Mouse (Mus musculus): ENCODE results near the gene Grin2a. TPM values are rescaled to one million over a fixed set of nuclear protein-coding genes. Genes with fewer than 3 reads are reported as not detected.

The Grin2a gene
- 0.01 TPM in 1 of 2 replicates, not detected in the other for polyA plus RNA-seq (2012; rRNA removed)

- no peak for DNase-seq (ENCODE audit: low read depth)
Observed at GRCm38 (mm10) chr16:9994951-9995813, at the start of gene Grin2a. Gene Grin2a, minus strand, starts transcription at chr16:9995560.

- no peak for DNase-seq (ENCODE audit: low read depth)
Observed at GRCm38 (mm10) chr16:10035582-10036215, 40.3 kb upstream of the Grin2a start.

DNA sequence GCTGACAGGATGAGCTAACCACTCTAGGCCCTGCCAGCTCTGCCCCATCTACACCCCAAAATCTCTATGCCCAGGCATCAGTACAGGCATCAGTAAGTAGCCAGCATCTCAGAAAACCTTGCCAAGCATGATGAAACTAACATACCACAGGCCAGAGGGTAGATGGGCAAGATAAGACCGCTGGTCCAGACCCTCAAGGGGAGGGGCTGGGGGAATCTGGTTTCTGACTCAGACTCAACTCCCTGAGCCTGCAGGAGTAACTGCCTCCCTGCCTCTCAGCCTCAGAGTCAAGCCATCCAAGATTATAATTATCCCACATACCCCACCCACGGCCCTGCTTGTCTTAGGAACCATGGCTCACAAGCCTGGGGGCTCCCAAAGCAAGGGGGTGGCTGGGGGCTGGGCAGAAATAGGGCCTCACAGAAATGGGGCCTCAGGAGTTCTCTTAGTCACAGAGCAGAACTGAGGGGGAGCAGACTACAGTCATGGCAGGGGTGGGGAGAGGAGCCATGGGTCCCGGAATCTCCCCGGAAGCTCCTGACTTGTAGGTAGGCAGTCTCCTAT is 38.1 kb upstream of the Grin2a start:
- DNase-seq (ENCODE audit: low read depth): no peak

GRCm38 (mm10) chr16:10031891-10032290 is 36.5 kb upstream of the Grin2a start:
- DNase-seq (ENCODE audit: low read depth): no peak

GRCm38 (mm10) chr16:10026741-10027140 is 31.4 kb upstream of the Grin2a start:
- DNase-seq (ENCODE audit: low read depth): no peak

GRCm38 (mm10) chr16:10009743-10010142 is 14.4 kb upstream of the Grin2a start:
- no peak for DNase-seq (ENCODE audit: low read depth)

DNA sequence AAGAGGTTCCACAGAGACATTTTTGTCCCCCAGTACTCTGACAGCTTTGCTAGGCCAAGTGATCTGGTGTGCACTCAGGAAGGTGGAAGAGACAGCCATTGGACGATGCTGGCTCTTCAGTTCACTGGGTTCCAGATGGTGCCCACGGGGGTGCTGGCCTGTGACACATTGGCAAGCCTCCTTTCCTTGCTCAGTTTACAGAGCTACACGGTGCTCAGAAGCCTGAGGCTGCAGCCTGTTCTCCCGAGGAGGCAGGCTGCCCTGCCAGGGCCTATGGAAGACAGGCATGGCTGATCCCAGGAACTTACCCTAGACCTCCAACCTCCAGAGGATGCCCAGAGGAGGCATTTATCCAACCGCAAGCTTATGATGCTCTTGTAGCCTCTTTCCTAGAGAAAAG is 10.2 kb upstream of the Grin2a start:
- no peak for DNase-seq (ENCODE audit: low read depth)

DNA sequence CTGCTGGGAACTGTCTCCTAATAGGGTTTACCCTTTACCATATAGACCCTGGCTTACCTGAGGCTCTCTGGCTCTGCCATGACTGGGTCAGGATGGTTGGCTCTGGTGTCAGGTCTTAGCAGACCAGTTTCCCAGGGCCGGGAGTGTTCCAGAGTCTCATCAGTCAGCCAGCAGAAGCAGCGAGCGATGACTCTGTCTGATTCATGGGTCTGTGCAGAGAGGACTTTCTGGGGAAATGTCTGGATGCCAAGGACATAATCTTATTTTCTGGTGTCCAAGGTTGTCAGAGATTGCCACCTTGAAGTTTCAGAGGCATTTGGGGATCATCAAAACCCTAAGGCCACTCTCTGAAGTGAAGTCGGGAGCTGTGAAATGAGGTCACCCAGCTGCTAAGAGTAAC is 8.7 kb upstream of the Grin2a start:
- no peak for DNase-seq (ENCODE audit: low read depth)

DNA sequence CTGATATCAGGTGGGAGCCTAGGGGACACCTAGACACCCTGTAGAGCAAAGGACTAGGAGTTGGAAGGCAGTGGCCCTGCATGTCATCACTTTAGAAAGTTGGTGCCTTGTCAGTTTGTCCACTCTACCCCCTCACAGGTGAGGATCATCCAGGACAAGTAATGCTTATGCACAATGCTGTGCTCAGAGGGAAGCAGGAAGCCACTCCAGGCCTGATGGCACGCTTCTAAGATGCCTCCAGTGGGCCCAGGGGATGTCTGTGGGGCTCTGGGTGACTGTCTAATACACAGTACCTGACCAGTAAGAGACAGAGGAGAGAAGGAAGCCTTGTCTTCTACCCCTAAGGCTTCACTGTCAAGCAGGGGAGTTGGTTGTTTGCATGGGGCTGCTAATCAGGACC is 7.6 kb upstream of the Grin2a start:
- DNase-seq (ENCODE audit: low read depth): no peak

DNA sequence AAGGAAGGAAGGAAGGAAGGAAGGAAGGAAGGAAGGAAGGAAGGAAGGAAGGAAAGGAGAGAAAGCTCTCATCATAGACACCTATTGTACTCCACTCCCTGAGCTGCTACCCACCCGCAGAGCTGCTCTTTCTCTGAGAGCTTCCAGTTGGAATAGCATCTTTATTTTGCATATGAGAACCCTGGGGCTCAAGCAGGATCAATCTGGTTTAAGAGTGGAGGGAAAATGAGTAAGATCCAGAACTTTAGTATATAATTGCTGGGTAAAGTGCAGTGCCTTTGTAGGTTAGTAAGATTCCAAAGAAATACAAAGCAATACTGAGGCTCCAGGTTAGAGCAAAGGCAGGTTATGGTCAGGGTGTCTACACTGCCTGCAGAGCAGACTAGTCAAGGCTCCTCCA is 6.2 kb upstream of the Grin2a start:
- no peak for DNase-seq (ENCODE audit: low read depth)

- no peak for DNase-seq (ENCODE audit: low read depth)
Observed at GRCm38 (mm10) chr16:9999926-10000325, 4.6 kb upstream of the Grin2a start.

GRCm38 (mm10) chr16:9997931-9998330 is 2.6 kb upstream of the Grin2a start:
- DNase-seq (ENCODE audit: low read depth): no peak

GRCm38 (mm10) chr16:9995814-9996210 is 452 bp upstream of the Grin2a start:
- DNase-seq (ENCODE audit: low read depth): no peak

GRCm38 (mm10) chr16:9994041-9994950 is 1.1 kb downstream of the Grin2a start:
- DNase-seq (ENCODE audit: low read depth): no peak

GRCm38 (mm10) chr16:9993255-9994040 is 1.9 kb downstream of the Grin2a start:
- DNase-seq (ENCODE audit: low read depth): no peak

- no peak for DNase-seq (ENCODE audit: low read depth)
Observed at GRCm38 (mm10) chr16:9992773-9993221, 2.6 kb downstream of the Grin2a start.

DNA sequence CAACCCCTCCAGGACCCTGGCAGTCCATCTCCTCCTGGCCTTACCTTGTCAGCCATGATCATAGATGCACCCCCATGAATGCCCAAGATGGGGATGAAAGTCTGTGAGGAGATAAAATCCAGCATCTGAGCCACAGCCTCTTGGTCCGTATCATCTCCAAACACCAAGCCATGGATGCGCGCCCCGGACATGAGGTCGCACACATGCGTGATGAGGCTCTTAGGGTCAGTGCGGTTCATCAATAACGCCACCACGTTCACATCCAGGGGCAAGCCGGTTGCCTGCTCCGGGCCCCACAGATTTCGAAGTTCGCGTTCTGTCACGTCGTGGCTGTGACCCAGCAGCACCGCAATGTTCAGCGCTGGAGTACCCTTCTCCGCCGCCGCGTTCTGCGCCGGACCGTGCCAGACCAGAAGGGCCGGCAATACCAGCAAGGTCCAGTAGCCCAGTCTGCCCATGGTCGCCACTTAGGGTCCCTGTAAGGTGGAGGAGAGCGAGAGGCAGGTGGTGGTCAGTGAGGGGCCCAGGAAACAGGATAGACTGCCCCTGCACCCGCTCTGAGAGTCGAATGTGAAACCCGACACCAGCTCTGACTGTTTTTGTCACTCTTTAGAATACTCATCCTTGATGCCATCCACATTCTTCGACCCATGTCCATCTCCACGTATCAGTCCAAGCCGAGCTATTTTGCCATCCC is 3.1 kb downstream of the Grin2a start:
- DNase-seq (ENCODE audit: low read depth): no peak

GRCm38 (mm10) chr16:9985041-9985440 is 10.3 kb downstream of the Grin2a start:
- DNase-seq (ENCODE audit: low read depth): no peak

DNA sequence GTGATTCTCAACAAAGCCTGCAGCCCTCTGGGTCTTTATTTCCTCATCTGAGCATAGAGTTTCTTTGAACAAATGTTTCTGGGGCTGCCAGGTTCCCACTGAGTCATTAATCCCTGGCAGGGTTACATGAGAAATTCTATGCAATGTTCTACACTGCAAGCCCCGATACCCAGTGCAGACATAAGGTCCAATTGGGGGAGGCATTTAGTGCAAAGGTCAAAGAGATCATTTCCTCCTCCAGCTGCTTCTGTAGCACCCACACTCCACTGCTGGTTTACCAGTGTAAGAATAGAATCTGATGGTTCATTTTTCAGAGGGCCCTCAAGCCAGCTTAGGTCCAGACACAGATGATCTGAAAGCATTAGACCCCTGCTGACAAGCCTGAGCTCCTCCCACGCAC is 14.7 kb downstream of the Grin2a start:
- DNase-seq (ENCODE audit: low read depth): peak; percentile 22

- no peak for DNase-seq (ENCODE audit: low read depth)
Observed at GRCm38 (mm10) chr16:9978173-9978572, 17.2 kb downstream of the Grin2a start.
